8 mouse cellular contexts compared by ENCODE assay signal in genomic region chr16:87689225-87689624, GRCm38 (mm10). TPM values are rescaled to one million over a fixed set of nuclear protein-coding genes. Genes with fewer than 3 reads are reported as not detected.
DNase-seq lines count a peak whose midpoint lies in the region; ATAC-seq lines count a peak whose summit lies in the region.

No protein-coding gene starts in this region.

- H3K27ac ChIP-seq in embryonic facial prominence, embryonic 15.5 days (replicated peaks): peak overlapping the region; percentile 58
- H3K27ac ChIP-seq in intestine, embryonic 16.5 days (ENCODE audit: low read length): peak overlapping the region; percentile 14; the same call in 1 of the 2 replicates
- H3K27ac ChIP-seq in forebrain, embryonic 14.5 days (ENCODE audit: low read depth, low read length): no peak overlapping the region

- DNase-seq in left cerebral cortex, postnatal 14 days (ENCODE audit: low spot score in 2 of 2): peak; percentile 69 to 70
- no peak for DNase-seq in left cerebral cortex, adult 11 months (ENCODE audit: low spot score)
- peak; percentile 14 to 15 for DNase-seq in right cerebral cortex, postnatal 36 days (ENCODE audit: low spot score in 2 of 2)
- no peak for DNase-seq in urinary bladder, postnatal 36 days (ENCODE audit: low spot score in 2 of 2)
- no peak for DNase-seq in forebrain, embryonic 14.5 days (ENCODE audit: low spot score)
- DNase-seq in adrenal gland, adult (ENCODE audit: inconsistent age in 2 of 2, low spot score in 1 of 2): no peak

- H3K4me3 ChIP-seq in embryonic facial prominence, embryonic 15.5 days (replicated peaks): no peak overlapping the region
- H3K4me3 ChIP-seq in intestine, embryonic 16.5 days (ENCODE audit: low read length): no peak overlapping the region
- H3K4me3 ChIP-seq in forebrain, embryonic 14.5 days (ENCODE audit: low read depth, low read length): no peak overlapping the region

- no peaks in the 10 kb centered on the region for H3K27me3 ChIP-seq in embryonic facial prominence, embryonic 15.5 days
- H3K27me3 ChIP-seq in intestine, embryonic 16.5 days (replicated peaks; ENCODE audit: control insufficient read depth, insufficient read depth, low read length): no peaks in the 10 kb centered on the region
- no peaks in the 10 kb centered on the region for H3K27me3 ChIP-seq in forebrain, embryonic 14.5 days (replicated peaks; ENCODE audit: control insufficient read depth, insufficient read depth, low read length)

- intact Hi-C loops in left cerebral cortex, postnatal 14 days (cut with DNase I): no loop called here

- H3K4me2 ChIP-seq in embryonic facial prominence, embryonic 15.5 days (replicated peaks): no peak overlapping the region
- no peak overlapping the region for H3K4me2 ChIP-seq in intestine, embryonic 16.5 days (ENCODE audit: low read depth, low read length)
- no peak overlapping the region for H3K4me2 ChIP-seq in forebrain, embryonic 14.5 days (ENCODE audit: low read length)

- H3K9me3 ChIP-seq in embryonic facial prominence, embryonic 15.5 days (replicated peaks): no peaks in the 10 kb centered on the region
- H3K9me3 ChIP-seq in intestine, embryonic 16.5 days (ENCODE audit: control insufficient read depth, low read length): no peaks in the 10 kb centered on the region
- no peaks in the 10 kb centered on the region for H3K9me3 ChIP-seq in forebrain, embryonic 14.5 days (replicated peaks; ENCODE audit: control insufficient read depth, low read length)

- H3K36me3 ChIP-seq in embryonic facial prominence, embryonic 15.5 days: no peaks in the 10 kb centered on the region
- no peaks in the 10 kb centered on the region for H3K36me3 ChIP-seq in intestine, embryonic 16.5 days (ENCODE audit: control insufficient read depth, insufficient read depth, low read length)
- no peaks in the 10 kb centered on the region for H3K36me3 ChIP-seq in forebrain, embryonic 14.5 days (ENCODE audit: control insufficient read depth, insufficient read depth, low read length)

- H3K4me1 ChIP-seq in embryonic facial prominence, embryonic 15.5 days: no peaks in the 10 kb centered on the region
- no peaks in the 10 kb centered on the region for H3K4me1 ChIP-seq in intestine, embryonic 16.5 days (ENCODE audit: control insufficient read depth, insufficient read depth, low read length)
- no peaks in the 10 kb centered on the region for H3K4me1 ChIP-seq in forebrain, embryonic 14.5 days (ENCODE audit: control insufficient read depth, insufficient read depth, low read length)

- 0 out of 2 replicates have a peak, but pooled peaks have one; percentile 43 for ATAC-seq in embryonic facial prominence, embryonic 15.5 days (ENCODE audit: insufficient number of reproducible peaks, low FRiP score, low TSS enrichment, low read depth)
- ATAC-seq in intestine, embryonic 16.5 days: peak; percentile 30; the same call in 1 of the 2 replicates
- no peak for ATAC-seq in forebrain, embryonic 14.5 days

- H3K9ac ChIP-seq in embryonic facial prominence, embryonic 15.5 days: no peak overlapping the region
- no peak overlapping the region for H3K9ac ChIP-seq in intestine, embryonic 16.5 days (ENCODE audit: low read depth, low read length)
- no peak overlapping the region for H3K9ac ChIP-seq in forebrain, embryonic 14.5 days (ENCODE audit: low read length)

- 49% methylated on average over 8 of the region's 8 CpGs for WGBS in embryonic facial prominence, embryonic 15.5 days
- WGBS in intestine, embryonic 16.5 days: 70% methylated on average over 8 of the region's 8 CpGs
- WGBS in forebrain, embryonic 14.5 days: 77% methylated on average over 8 of the region's 8 CpGs

RNA-seq across cellular contexts. Expression of gene Bach1, which starts 9.5 kb away (rescaled TPM):
- total RNA-seq in left cerebral cortex, postnatal 14 days (2021): 10 to 100 TPM; 14.0 to 14.2 TPM
- 13.0 and 14.4 TPM in 2 replicates for polyA plus RNA-seq in embryonic facial prominence, embryonic 15.5 days (2015; fragmentation: Nextera tagmentation; extraction: Ambion mirVana)
- polyA plus RNA-seq in intestine, embryonic 16.5 days (2015; fragmentation: Nextera tagmentation; extraction: Ambion mirVana): 16.6 and 18.2 TPM in 2 replicates
- polyA plus RNA-seq in forebrain, embryonic 14.5 days (2014; fragmentation: Nextera tagmentation; extraction: Ambion mirVana): 17.2 and 25.0 TPM in 2 replicates

Comparison
In these comparisons a context has a peak if more than half of its experiments do, and no peak if none do; other contexts are left out.
1. DNase-seq: peak in left cerebral cortex, postnatal 14 days (2 of 2) and right cerebral cortex, postnatal 36 days (2 of 2); none in left cerebral cortex, adult 11 months (single experiment), urinary bladder, postnatal 36 days (0 of 2), forebrain, embryonic 14.5 days (single experiment) and adrenal gland, adult (0 of 2).